Mouse (Mus musculus) CH12.LX (cell line): ENCODE data around the gene Spata2. TPM values are rescaled to one million over a fixed set of nuclear protein-coding genes. Genes with fewer than 3 reads are reported as not detected.
A peak's percentile ranks its signal among the peaks of the same experiment; 100 is the strongest.

Experiments
- DNase-seq: peaks from one replicate; pipeline ENCODE4 v3.0.0-alpha.2; 2013; ENCODE audit errors: extremely low read depth
- H3K27ac ChIP-seq: 2 replicates; pipeline ENCODE4 v1.5.1; 2012; ENCODE audit warnings: low read depth, mild to moderate bottlenecking, control low read depth, moderate library complexity; ENCODE audit not compliant: insufficient read depth
- H3K27me3 ChIP-seq: replicated peaks from 2 replicates; pipeline ENCODE3; 2012; ENCODE audit warnings: inconsistent platforms
- H3K36me3 ChIP-seq, 2 experiments: replicated peaks in 1 of 2; 2 replicates each; pipeline versions ENCODE3 to v1.6.1; 2012; ENCODE audit warnings: inconsistent platforms in 1 of 2, low read length in 1 of 2, mild to moderate bottlenecking in 1 of 2, mixed read lengths in 1 of 2, moderate library complexity in 1 of 2; ENCODE audit not compliant: control insufficient read depth in 1 of 2, insufficient read depth in 1 of 2
- H3K4me1 ChIP-seq, 2 experiments: 2 replicates each; pipeline ENCODE4 v1.6.1; 2012; ENCODE audit warnings: inconsistent platforms in 1 of 2, moderate library complexity in 1 of 2; ENCODE audit not compliant: insufficient read depth in 2 of 2, control insufficient read depth in 1 of 2
- H3K4me2 ChIP-seq: 2 replicates; pipeline ENCODE4 v1.6.1; 2012; ENCODE audit warnings: low read depth, mild to moderate bottlenecking, control low read depth; ENCODE audit not compliant: poor library complexity, insufficient read depth, severe bottlenecking
- H3K4me3 ChIP-seq, 3 experiments: fragments of 150-350 bp in 1 of 3; sonication (generic) in 1 of 3; replicated peaks in 1 of 3; 2 replicates each; pipeline versions ENCODE3 to v1.5.1; 2011 to 2012; ENCODE audit warnings: low read depth in 2 of 3, low read length in 2 of 3, mild to moderate bottlenecking in 2 of 3, moderate library complexity in 2 of 3, control low read depth in 1 of 3, improper control_type of control experiment in 1 of 3, inconsistent platforms in 1 of 3, mixed read lengths in 1 of 3; ENCODE audit not compliant: poor library complexity in 1 of 3
- H3K79me2 ChIP-seq: replicated peaks from 2 replicates; pipeline ENCODE4 v1.6.1; 2012; ENCODE audit warnings: mild to moderate bottlenecking, moderate library complexity; ENCODE audit not compliant: control insufficient read depth, poor library complexity, insufficient read depth, severe bottlenecking; ENCODE audit errors: extremely low read depth
- H3K9ac ChIP-seq: 2 replicates; pipeline ENCODE4 v1.6.1; 2012; ENCODE audit warnings: low read depth, mild to moderate bottlenecking, control low read depth, moderate library complexity; ENCODE audit not compliant: insufficient read depth
- H3K9me3 ChIP-seq: replicated peaks from 2 replicates; pipeline ENCODE3; 2012; ENCODE audit warnings: low read length, inconsistent platforms, mixed read lengths
- BHLHE40 ChIP-seq: IDR thresholded peaks from 2 replicates; pipeline ENCODE4 v1.6.1; 2011; ENCODE audit warnings: mild to moderate bottlenecking, low read depth, low read length, improper control_type of control experiment
- ETS1 ChIP-seq: conservative IDR thresholded peaks from 2 replicates; pipeline ENCODE4 v1.6.1; 2012; ENCODE audit warnings: low read depth, mild to moderate bottlenecking, inconsistent platforms, low read length, improper control_type of control experiment, moderate library complexity
- JUN ChIP-seq: IDR thresholded peaks from 2 replicates; pipeline ENCODE4 v1.6.1; 2011; ENCODE audit warnings: low read depth, mild to moderate bottlenecking, low read length, improper control_type of control experiment, moderate library complexity; ENCODE audit not compliant: insufficient read depth
- MAX ChIP-seq: IDR thresholded peaks from 2 replicates; pipeline ENCODE4 v1.6.1; 2011; ENCODE audit warnings: low read length, improper control_type of control experiment
- MEF2A ChIP-seq: IDR thresholded peaks from 2 replicates; pipeline ENCODE4 v1.6.1; 2014; ENCODE audit warnings: low read depth, mild to moderate bottlenecking, inconsistent platforms, low read length, improper control_type of control experiment, borderline replicate concordance
- PAX5 ChIP-seq: IDR thresholded peaks from 2 replicates; pipeline ENCODE4 v1.6.1; 2012; ENCODE audit warnings: low read length, inconsistent platforms, mixed read lengths
- POLR2A ChIP-seq: IDR thresholded peaks from 2 replicates; pipeline ENCODE4 v1.6.1; 2011; ENCODE audit warnings: low read depth, mild to moderate bottlenecking, improper control_type of control experiment, low read length
- POLR2AphosphoS2 ChIP-seq: IDR thresholded peaks from 2 replicates; pipeline ENCODE4 v1.6.1; 2011; ENCODE audit warnings: low read depth, low read length, improper control_type of control experiment
- UBTF ChIP-seq: IDR thresholded peaks from 2 replicates; pipeline ENCODE4 v1.6.1; 2012; ENCODE audit warnings: low read depth, mild to moderate bottlenecking, inconsistent platforms, low read length, improper control_type of control experiment, moderate library complexity
- USF1 ChIP-seq: IDR thresholded peaks from 2 replicates; pipeline ENCODE4 v1.6.1; 2014; ENCODE audit warnings: low read depth, mild to moderate bottlenecking, inconsistent platforms, low read length, improper control_type of control experiment
- ZC3H11A ChIP-seq: IDR thresholded peaks from 2 replicates; pipeline ENCODE4 v1.6.1; 2012; ENCODE audit warnings: low read depth, mild to moderate bottlenecking, inconsistent platforms, low read length, improper control_type of control experiment
- dilution Hi-C: fragments of 300-500 bp; cut with MboI; formaldehyde crosslinking; loops from 2 replicates; pipeline ENCODE4 v1.14.3; 2020; ENCODE audit warnings: low sequenced_read_pairs; ENCODE audit not compliant: extremely low pct_unique_long_range_greater_than_20kb, extremely low pct_ligation_motif_present
- in situ Hi-C: fragments of 300-500 bp; cut with MboI; formaldehyde crosslinking; loops from 3 replicates; pipeline ENCODE4 v1.14.3; 2019; ENCODE audit warnings: low sequenced_read_pairs, low pct_ligation_motif_present, low pct_unique_long_range_greater_than_20kb, mixed read lengths
- polyA plus RNA-seq: library from polyadenylated mRNA; unstranded; fragments of >175 nt; gene quantifications from 2 replicates; pipeline ENCODE4 v1.2.1, GENCODE M21; 2012; ENCODE audit warnings: low read depth; ENCODE audit not compliant: insufficient read length
- total RNA-seq, 2 experiments: library from RNA; depleted of rRNA; stranded (reverse); fragments of 300-350 nt in 1 of 2; fragments of >200 nt in 1 of 2; gene quantifications; 2 replicates each; pipeline ENCODE4 v1.2.3; 2012 to 2014

The Spata2 gene
- total and polyA plus RNA-seq, 3 experiments, result 9.1 to 22.8 (median 10.5) TPM

- no peaks in the 10 kb centered on the region for H3K27me3 ChIP-seq
- peaks cover 15% of the 10 kb centered on the region for H3K79me2 ChIP-seq
- no peak overlapping the region for H3K27ac ChIP-seq
- no peak overlapping the region for H3K4me3 ChIP-seq
- peaks cover 0 to 12% of the 10 kb centered on the region in 2 experiments for H3K36me3 ChIP-seq
- no peak overlapping the region for H3K4me2 ChIP-seq
- TF ChIP-seq BHLHE40, result no peak
- peak; percentile 54; the same call in 1 of the 2 replicates for TF ChIP-seq ETS1
- no peak for TF ChIP-seq USF1
- no peak for TF ChIP-seq POLR2AphosphoS2
- no peak for TF ChIP-seq JUN
- TF ChIP-seq MAX, result no peak
- TF ChIP-seq MEF2A, result no peak
- no peaks in the 10 kb centered on the region for H3K9me3 ChIP-seq
- peak; percentile 65 for DNase-seq
- peaks cover 4 to 30% of the 10 kb centered on the region in 2 experiments for H3K4me1 ChIP-seq
- H3K9ac ChIP-seq, result no peak overlapping the region
- in situ Hi-C loops, result no loop called here
- dilution Hi-C loops, result no loop called here
Measured at GRCm38 (mm10) chr2:167496437-167496836, 3.8 kb upstream of the Spata2 start.

- DNase-seq, result no peak
- Histone ChIP-seq H3K79me2 (peaks cover 56% of the 10 kb centered on the region), H3K4me1 (peaks cover 9 to 64% of the 10 kb centered on the region in 2 experiments), H3K4me3 (peak within 1 kb of the TSS; percentile 93 to 95 (median 95)), H3K9ac (peak within 1 kb of the TSS; percentile 93), H3K27me3 (no peaks in the 10 kb centered on the region), H3K27ac (peak within 1 kb of the TSS; percentile 95), H3K4me2 (peak within 1 kb of the TSS; percentile 74), H3K9me3 (no peaks in the 10 kb centered on the region), H3K36me3 (peaks cover 16 to 32% of the 10 kb centered on the region in 2 experiments)
- in situ Hi-C loops, result no loop called here
- TF ChIP-seq PAX5 (no peak), MAX (no peak), POLR2A (no peak), ZC3H11A (no peak), UBTF (no peak)
- dilution Hi-C loops, result no loop called here
Measured at GRCm38 (mm10) chr2:167491757-167492708, 654 bp downstream of the Spata2 start, which contains the start of gene Rnf114. Gene Rnf114, plus strand, starts transcription at chr2:167492645.
